Mouse (Mus musculus): ENCODE measurements around the gene Upp2.

DNA sequence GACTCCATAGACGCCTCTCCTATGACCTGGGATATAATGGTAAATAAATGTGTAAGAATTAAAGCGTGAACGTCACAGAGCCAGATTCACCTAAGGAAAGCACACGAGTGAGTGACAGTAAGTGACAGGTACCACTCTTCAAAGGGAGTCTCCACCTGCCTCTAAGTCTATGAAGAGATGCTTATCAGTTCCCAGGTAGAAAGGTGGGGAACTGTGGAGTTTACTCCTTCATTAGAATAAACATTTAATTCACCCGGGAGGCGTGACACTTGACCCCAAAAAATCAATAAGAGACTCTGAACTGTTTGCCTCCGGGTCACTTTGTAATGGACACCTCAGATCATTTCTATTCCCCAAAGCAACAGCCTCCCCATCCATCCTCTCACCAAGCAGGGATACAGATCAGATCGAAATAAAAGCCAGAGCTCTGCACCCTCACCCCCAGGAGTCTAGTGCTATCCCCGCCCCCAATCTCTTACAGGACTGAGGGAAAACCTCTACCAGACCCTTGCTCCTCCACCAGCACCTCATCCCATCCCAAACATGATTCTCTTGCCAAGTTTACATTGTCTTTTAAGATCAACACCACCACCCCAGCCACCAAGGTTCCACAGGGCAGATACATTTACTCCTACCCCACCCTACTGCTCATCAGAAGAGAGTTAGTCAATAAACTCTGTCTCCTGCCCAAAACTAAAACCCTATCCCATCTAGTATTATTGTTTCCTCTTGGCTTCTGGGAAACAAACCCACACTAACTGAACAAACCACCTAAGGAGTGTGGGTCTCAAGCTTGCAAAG, 9.9 kb upstream of the Upp2 start:
- no peak for TF ChIP-seq GATA1 (IDR thresholded peaks at IDR 0.05; ENCODE audit: borderline replicate concordance, low read length)
- no peak for TF ChIP-seq TAL1 (conservative IDR thresholded peaks at IDR 0.05; ENCODE audit: low read depth, low read length)
- no peak for TF ChIP-seq CTCF (IDR thresholded peaks at IDR 0.05; ENCODE audit: low read depth, low read length)
- TF ChIP-seq POLR2AphosphoS5 (IDR thresholded peaks at IDR 0.05; ENCODE audit: insufficient replicate concordance, low read depth, low read length), result no peak
